ENCODE assay signal across 19 mouse cellular contexts in the genomic region with DNA sequence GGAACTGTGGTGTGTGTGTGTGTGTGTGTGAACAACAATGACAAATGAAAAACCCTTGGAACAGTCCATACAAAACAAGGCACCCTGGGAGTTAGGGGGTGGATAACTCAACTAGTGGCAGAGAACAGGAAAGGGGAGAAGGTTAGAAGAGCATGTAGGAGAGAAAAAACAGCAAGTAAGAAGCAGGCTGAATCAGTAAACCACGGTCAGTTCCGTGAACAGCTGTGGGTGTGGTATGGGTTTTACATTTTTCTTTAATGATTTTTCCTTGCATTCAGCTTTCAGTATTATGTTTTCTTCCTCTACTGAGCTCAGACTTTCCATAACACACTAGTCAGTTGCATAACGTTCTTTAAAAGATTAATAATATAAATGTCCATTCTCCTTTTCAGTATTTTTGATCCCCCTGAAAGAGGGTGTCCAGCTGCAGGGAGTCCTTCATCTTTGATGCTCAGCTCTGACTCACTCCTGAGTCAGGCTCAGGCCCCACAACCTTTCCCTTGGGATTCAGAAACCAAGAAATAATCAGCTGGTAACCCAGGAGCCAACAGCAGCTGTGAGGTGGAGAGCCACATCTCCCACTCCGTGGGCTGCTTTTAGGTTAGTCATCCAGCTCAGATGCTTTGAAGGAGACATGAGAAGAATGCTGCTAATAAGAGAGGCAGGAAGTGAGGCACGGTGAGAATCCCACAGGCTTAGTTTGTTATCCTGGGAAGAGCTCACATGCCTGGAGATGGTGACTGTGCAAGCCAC.
DNase-seq lines count a peak whose midpoint lies in the region; ATAC-seq and TF ChIP-seq lines count a peak whose summit lies in the region.
"Had no signal": no experiment of that assay in that cellular context is flagged by ENCODE, and none has a peak within 500 bp of the region (broad histone marks: within the 10 kb centered on the region; RNA-seq: fewer than 3 reads in every experiment).

No protein-coding gene starts in this region.

- H3K27me3 ChIP-seq in C2C12 (ENCODE audit: control insufficient read depth, insufficient read depth, insufficient read length): no peaks in the 10 kb centered on the region
- H3K27me3 ChIP-seq in midbrain, postnatal 0 days (ENCODE audit: insufficient read depth, low read length): no peaks in the 10 kb centered on the region
- no peaks in the 10 kb centered on the region for H3K27me3 ChIP-seq in forebrain, embryonic 15.5 days
- H3K27me3 ChIP-seq: midbrain, embryonic 13.5 days; neural tube, embryonic 13.5 days had no signal

- DNase-seq in gastrocnemius, adult 8-10 months (ENCODE audit: low spot score in 2 of 2): peak; percentile 5 to 36
- no peak for DNase-seq in gastrocnemius, postnatal 4 days (ENCODE audit: low spot score in 2 of 2)
- DNase-seq in fibroblast of lung, adult 2 months (ENCODE audit: low read depth): peak; percentile 85
- DNase-seq in left cerebral cortex, postnatal 14 days (ENCODE audit: low spot score in 2 of 2): peak; percentile 11 to 23
- no peak for DNase-seq in B cell, adult 2 months
- DNase-seq in midbrain, postnatal 0 days (ENCODE audit: low spot score): no peak
- DNase-seq: adrenal gland, postnatal 10 days; cerebellum, adult 11-12 months; embryo, embryonic 11 days; kidney, adult 11 months; kidney, postnatal 4 days had no signal

- no peak overlapping the region for H3K4me2 ChIP-seq in midbrain, postnatal 0 days (ENCODE audit: low read depth, low read length, poor library complexity, severe bottlenecking)
- no peak overlapping the region for H3K4me2 ChIP-seq in forebrain, embryonic 15.5 days (replicated peaks)
- H3K4me2 ChIP-seq: hindbrain, embryonic 14.5 days; midbrain, embryonic 13.5 days; neural tube, embryonic 13.5 days had no signal

- ATAC-seq in midbrain, postnatal 0 days (ENCODE audit: low FRiP score): no peak
- no peak for ATAC-seq in forebrain, embryonic 15.5 days (replicated peaks)
- ATAC-seq: midbrain, embryonic 13.5 days had no signal

- no peak overlapping the region for H3K9ac ChIP-seq in midbrain, postnatal 0 days (replicated peaks; ENCODE audit: low read length, poor library complexity, severe bottlenecking)
- H3K9ac ChIP-seq in forebrain, embryonic 15.5 days (replicated peaks): no peak overlapping the region
- H3K9ac ChIP-seq: hindbrain, embryonic 14.5 days; liver, embryonic 14.5 days; midbrain, embryonic 13.5 days; neural tube, embryonic 13.5 days had no signal

- no peaks in the 10 kb centered on the region for H3K79me3 ChIP-seq in C2C12 (ENCODE audit: low read depth)

- H3K4me3 ChIP-seq in C2C12 (ENCODE audit: insufficient read depth, poor library complexity, severe bottlenecking): no peak overlapping the region
- no peak overlapping the region for H3K4me3 ChIP-seq in midbrain, postnatal 0 days (ENCODE audit: low read depth, low read length)
- H3K4me3 ChIP-seq in forebrain, embryonic 15.5 days: no peak overlapping the region
- H3K4me3 ChIP-seq: heart, adult 2 months; limb, embryonic 10.5 days; midbrain, embryonic 13.5 days; neural tube, embryonic 13.5 days had no signal

- TF ChIP-seq CTCF in C2C12 (IDR thresholded peaks at IDR 0.05; ENCODE audit: control insufficient read depth, insufficient read depth, insufficient read length): no peak
- TF ChIP-seq CTCF in midbrain, postnatal 0 days (IDR thresholded peaks at IDR 0.05): no peak

- no peak overlapping the region for H3K27ac ChIP-seq in midbrain, postnatal 0 days (ENCODE audit: low read depth, low read length)
- no peak overlapping the region for H3K27ac ChIP-seq in forebrain, embryonic 15.5 days (replicated peaks)
- H3K27ac ChIP-seq: heart, adult 2 months; hindbrain, embryonic 14.5 days; limb, embryonic 10.5 days; liver, embryonic 14.5 days; midbrain, embryonic 13.5 days; neural tube, embryonic 13.5 days had no signal

- no peak overlapping the region for H3ac ChIP-seq in C2C12 (ENCODE audit: control insufficient read depth, insufficient read length, low read depth)

- WGBS in midbrain, postnatal 0 days: 71% methylated on average over 5 of the region's 5 CpGs
- WGBS in forebrain, embryonic 15.5 days: 83% methylated on average over 5 of the region's 5 CpGs

- H3K36me3 ChIP-seq in C2C12 (ENCODE audit: control insufficient read depth, insufficient read depth): no peaks in the 10 kb centered on the region
- no peaks in the 10 kb centered on the region for H3K36me3 ChIP-seq in midbrain, postnatal 0 days (ENCODE audit: insufficient read depth, low read length)
- no peaks in the 10 kb centered on the region for H3K36me3 ChIP-seq in forebrain, embryonic 15.5 days
- H3K36me3 ChIP-seq: limb, embryonic 10.5 days; midbrain, embryonic 13.5 days; neural tube, embryonic 13.5 days had no signal

- no peaks in the 10 kb centered on the region for H3K9me3 ChIP-seq in midbrain, postnatal 0 days (ENCODE audit: low read length)
- no peaks in the 10 kb centered on the region for H3K9me3 ChIP-seq in forebrain, embryonic 15.5 days
- H3K9me3 ChIP-seq: limb, embryonic 10.5 days; midbrain, embryonic 13.5 days; neural tube, embryonic 13.5 days had no signal

- intact Hi-C loops in left cerebral cortex, postnatal 14 days (cut with DNase I): no loop called here

- H3K4me1 ChIP-seq in midbrain, postnatal 0 days (ENCODE audit: insufficient read depth, low read length): no peaks in the 10 kb centered on the region
- no peaks in the 10 kb centered on the region for H3K4me1 ChIP-seq in forebrain, embryonic 15.5 days
- H3K4me1 ChIP-seq: limb, embryonic 10.5 days; midbrain, embryonic 13.5 days; neural tube, embryonic 13.5 days had no signal

- H3K79me2 ChIP-seq in C2C12 (ENCODE audit: control insufficient read depth, insufficient read depth): no peaks in the 10 kb centered on the region

TF ChIP-seq in C2C12, 6 proteins besides CTCF, POLR2A, EP300 and RAD21:
- TF ChIP-seq USF1 (IDR thresholded peaks at IDR 0.05; ENCODE audit: low read depth): peak; percentile 58
- TF ChIP-seq MAX (IDR thresholded peaks at IDR 0.05): peak; percentile 78
- TF ChIP-seq MYOD1 (IDR thresholded peaks at IDR 0.05; ENCODE audit: control insufficient read depth, insufficient read length, low read depth): peak; percentile 99
- TF ChIP-seq MYOG (IDR thresholded peaks at IDR 0.05; ENCODE audit: control insufficient read depth, extremely low read depth, insufficient read length): no peak
- TF ChIP-seq CEBPB (IDR thresholded peaks at IDR 0.05; ENCODE audit: low read depth): peak; percentile 57
- peak; percentile 99 for TF ChIP-seq FOSL1 (IDR thresholded peaks at IDR 0.05; ENCODE audit: insufficient read depth, low read length, poor library complexity, severe bottlenecking)

Comparison
In these comparisons a context has a peak if more than half of its experiments do, and no peak if none do; other contexts are left out.
1. DNase-seq: peak in gastrocnemius, adult 8-10 months (2 of 2), fibroblast of lung, adult 2 months (single experiment) and left cerebral cortex, postnatal 14 days (2 of 2); none in gastrocnemius, postnatal 4 days (0 of 2), B cell, adult 2 months (0 of 2) and midbrain, postnatal 0 days (single experiment).